Mouse (Mus musculus): ENCODE measurements around the gene Rab3il1.

- TF ChIP-seq MAX (IDR thresholded peaks at IDR 0.05; ENCODE audit: low read length) (no peak), POLR2A (IDR thresholded peaks at IDR 0.05; ENCODE audit: control insufficient read depth in 1 of 2, insufficient read depth in 1 of 2, low read depth in 1 of 2, low read length in 2 of 2, poor library complexity in 1 of 2) (no peak), ZC3H11A (IDR thresholded peaks at IDR 0.05; ENCODE audit: low read depth, low read length) (no peak)
These were observed 49.1 kb upstream of the Rab3il1 start for GRCm38 (mm10) chr19:9952390-9952789.

Measured in MEL (cell line).